In the genomic region with DNA sequence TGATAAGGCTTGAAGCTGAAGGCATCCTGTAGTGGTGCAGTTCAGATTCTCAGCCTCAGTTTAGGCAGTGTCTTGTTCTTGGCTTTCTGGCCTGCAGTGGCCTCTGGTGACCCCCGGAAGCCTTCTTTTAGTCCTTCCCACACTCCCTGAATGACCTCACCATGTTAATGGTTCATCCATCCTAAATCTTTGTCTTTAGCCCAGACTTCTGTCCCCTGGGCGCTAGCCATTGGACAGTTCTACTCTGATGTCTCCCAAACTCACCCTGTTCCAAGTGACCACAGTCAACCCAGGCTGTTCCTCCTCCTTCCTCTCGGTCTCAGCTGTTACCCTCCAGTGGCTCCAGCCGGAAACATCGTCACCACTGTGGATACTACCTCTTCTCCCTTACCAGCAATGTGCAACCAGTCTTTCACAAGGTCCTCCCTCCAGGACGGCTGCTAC, we compare ENCODE assay signal across 8 mouse cellular contexts. TPM values are rescaled to one million over a fixed set of nuclear protein-coding genes. Genes with fewer than 3 reads are reported as not detected.
DNase-seq lines count a peak whose midpoint lies in the region; ATAC-seq and TF ChIP-seq lines count a peak whose summit lies in the region.

No protein-coding gene starts in this region.

- no peak for ATAC-seq in intestine, embryonic 14.5 days (replicated peaks; ENCODE audit: low FRiP score, low TSS enrichment, low read depth)
- no peak; the same call in 1 of the 2 replicates for ATAC-seq in lung, embryonic 15.5 days (ENCODE audit: borderline replicate concordance, extremely low read depth, low FRiP score, low TSS enrichment)
- ATAC-seq in erythroid progenitor cell, adult 5-6 weeks (replicated peaks; ENCODE audit: low FRiP score, poor library complexity, severe bottlenecking): no peak

- H3K36me3 ChIP-seq in intestine, embryonic 14.5 days (ENCODE audit: control insufficient read depth, insufficient read depth, low read length): peaks cover 53% of the 10 kb centered on the region
- peaks cover 60% of the 10 kb centered on the region for H3K36me3 ChIP-seq in lung, embryonic 15.5 days

- H3K4me3 ChIP-seq in intestine, embryonic 14.5 days (ENCODE audit: low read depth, low read length): peak overlapping the region; percentile 31
- peak overlapping the region; percentile 33 for H3K4me3 ChIP-seq in lung, embryonic 15.5 days
- H3K4me3 ChIP-seq in olfactory bulb, adult 2 months (ENCODE audit: insufficient read depth, low read depth, low read length): peak overlapping the region; percentile 38

- no peak for TF ChIP-seq POLR2A in olfactory bulb, adult 2 months (IDR thresholded peaks at IDR 0.05; ENCODE audit: insufficient read depth, low read depth, low read length)

- peak; percentile 56 for DNase-seq in adrenal gland, postnatal 10 days
- DNase-seq in adrenal gland, adult (ENCODE audit: inconsistent age in 2 of 2, low spot score in 1 of 2): no peak
- peak; percentile 60 to 64 for DNase-seq in gastrocnemius, postnatal 36 days
- DNase-seq in intestine, embryonic 14.5 days (ENCODE audit: low spot score): no peak
- DNase-seq in frontal cortex, postnatal 36 days (ENCODE audit: low spot score in 2 of 2): no peak

- peaks cover 1% of the 10 kb centered on the region; the same call in 1 of the 2 replicates for H3K27me3 ChIP-seq in intestine, embryonic 14.5 days (replicated peaks; ENCODE audit: control insufficient read depth, insufficient read depth, low read length)
- no peaks in the 10 kb centered on the region for H3K27me3 ChIP-seq in lung, embryonic 15.5 days

- H3K4me1 ChIP-seq in intestine, embryonic 14.5 days (replicated peaks; ENCODE audit: control insufficient read depth, insufficient read depth, low read length): peaks cover 15% of the 10 kb centered on the region
- H3K4me1 ChIP-seq in lung, embryonic 15.5 days: peaks cover 22% of the 10 kb centered on the region
- peaks cover 22% of the 10 kb centered on the region for H3K4me1 ChIP-seq in olfactory bulb, adult 2 months (ENCODE audit: control insufficient read depth, insufficient read depth, low read length)

- H3K9ac ChIP-seq in intestine, embryonic 14.5 days (ENCODE audit: low read length): peak overlapping the region; percentile 31
- peak overlapping the region; percentile 30 for H3K9ac ChIP-seq in lung, embryonic 15.5 days

- H3K9me3 ChIP-seq in intestine, embryonic 14.5 days (ENCODE audit: control insufficient read depth, low read length): no peaks in the 10 kb centered on the region
- H3K9me3 ChIP-seq in lung, embryonic 15.5 days: no peaks in the 10 kb centered on the region

- 71% methylated on average over 6 of the region's 6 CpGs for WGBS in intestine, embryonic 14.5 days
- whole genome bisulfite sequencing in lung, embryonic 15.5 days: 66% methylated on average over 6 of the region's 6 CpGs
- 66% methylated on average over 6 of the region's 6 CpGs for WGBS in olfactory bulb, adult 2 months

- peak overlapping the region; percentile 64 for H3K4me2 ChIP-seq in intestine, embryonic 14.5 days (ENCODE audit: low read length)
- H3K4me2 ChIP-seq in lung, embryonic 15.5 days: peak overlapping the region; percentile 61

- H3K27ac ChIP-seq in intestine, embryonic 14.5 days (ENCODE audit: low read depth): peak overlapping the region; percentile 86; the same call in 1 of the 2 replicates
- peak overlapping the region; percentile 82 for H3K27ac ChIP-seq in lung, embryonic 15.5 days
- H3K27ac ChIP-seq in olfactory bulb, adult 2 months (ENCODE audit: insufficient read depth, low read depth, low read length): peak overlapping the region; percentile 64; the same call in 1 of the 2 replicates

- no peak for TF ChIP-seq CTCF in olfactory bulb, adult 2 months (IDR thresholded peaks at IDR 0.05; ENCODE audit: insufficient read depth, low read depth, low read length)

- intact Hi-C loops in gastrocnemius, postnatal 36 days (cut with DNase I): no loop called here

RNA-seq across cellular contexts. Expression of gene Rela, which starts 12.0 kb away (rescaled TPM):
- total RNA-seq in adrenal gland, postnatal 10 days (2021): 10 to 100 TPM; 54.1 to 55.7 TPM
- total RNA-seq in gastrocnemius, postnatal 36 days (2021): 10 to 100 TPM; 12.4 to 14.9 TPM
- polyA plus RNA-seq in intestine, embryonic 14.5 days (2014; fragmentation: Nextera tagmentation; extraction: Ambion mirVana): 46.7 and 51.2 TPM in 2 replicates
- polyA plus RNA-seq in lung, embryonic 15.5 days (2015; fragmentation: Nextera tagmentation; extraction: Ambion mirVana): 52.7 and 53.8 TPM in 2 replicates
- polyA plus RNA-seq in olfactory bulb, adult 2 months (2012; ENCODE audit: insufficient read depth, insufficient read length, low replicate concordance, missing spikeins): not detected in 2 replicates
- total RNA-seq in erythroid progenitor cell, adult 5-6 weeks (2015; ENCODE audit: low replicate concordance): 18.4 and 26.0 TPM in 2 replicates
- total RNA-seq in erythroid progenitor cell, adult 5-6 weeks (2017; ENCODE audit: low replicate concordance): 7.2 and 14.8 TPM in 2 replicates

RNA-seq across cellular contexts. Expression of gene Sipa1, which starts 14.2 kb away (rescaled TPM):
- total RNA-seq in adrenal gland, postnatal 10 days (2021): 10 to 100 TPM; 52.5 to 68.0 TPM
- 1 to 10 TPM; 6.9 to 9.5 TPM for total RNA-seq in gastrocnemius, postnatal 36 days (2021)
- polyA plus RNA-seq in intestine, embryonic 14.5 days (2014; fragmentation: Nextera tagmentation; extraction: Ambion mirVana): 18.0 and 21.7 TPM in 2 replicates
- 44.7 and 48.0 TPM in 2 replicates for polyA plus RNA-seq in lung, embryonic 15.5 days (2015; fragmentation: Nextera tagmentation; extraction: Ambion mirVana)
- not detected in 2 replicates for polyA plus RNA-seq in olfactory bulb, adult 2 months (2012; ENCODE audit: insufficient read depth, insufficient read length, low replicate concordance, missing spikeins)
- 97.7 and 126 TPM in 2 replicates for total RNA-seq in erythroid progenitor cell, adult 5-6 weeks (2015; ENCODE audit: low replicate concordance)
- total RNA-seq in erythroid progenitor cell, adult 5-6 weeks (2017; ENCODE audit: low replicate concordance): 127 and 129 TPM in 2 replicates

RNA-seq across cellular contexts. Expression of gene Map3k11, which starts 39.2 kb away (rescaled TPM):
- 10 to 100 TPM; 49.2 to 50.6 TPM for total RNA-seq in adrenal gland, postnatal 10 days (2021)
- total RNA-seq in gastrocnemius, postnatal 36 days (2021): 10 to 100 TPM; 10.8 to 11.3 TPM
- 23.2 and 28.8 TPM in 2 replicates for polyA plus RNA-seq in intestine, embryonic 14.5 days (2014; fragmentation: Nextera tagmentation; extraction: Ambion mirVana)
- polyA plus RNA-seq in lung, embryonic 15.5 days (2015; fragmentation: Nextera tagmentation; extraction: Ambion mirVana): 44.1 and 45.2 TPM in 2 replicates
- not detected in 2 replicates for polyA plus RNA-seq in olfactory bulb, adult 2 months (2012; ENCODE audit: insufficient read depth, insufficient read length, low replicate concordance, missing spikeins)
- total RNA-seq in erythroid progenitor cell, adult 5-6 weeks (2015; ENCODE audit: low replicate concordance): 12.2 and 13.7 TPM in 2 replicates
- total RNA-seq in erythroid progenitor cell, adult 5-6 weeks (2017; ENCODE audit: low replicate concordance): 9.4 and 14.1 TPM in 2 replicates

RNA-seq across cellular contexts. Expression of gene Kat5, which starts 39.3 kb away (rescaled TPM):
- 10 to 100 TPM; 49.9 to 52.2 TPM for total RNA-seq in adrenal gland, postnatal 10 days (2021)
- 10 to 100 TPM; 23.3 to 25.4 TPM for total RNA-seq in gastrocnemius, postnatal 36 days (2021)
- polyA plus RNA-seq in intestine, embryonic 14.5 days (2014; fragmentation: Nextera tagmentation; extraction: Ambion mirVana): 31.8 and 33.3 TPM in 2 replicates
- 51.9 and 54.4 TPM in 2 replicates for polyA plus RNA-seq in lung, embryonic 15.5 days (2015; fragmentation: Nextera tagmentation; extraction: Ambion mirVana)
- polyA plus RNA-seq in olfactory bulb, adult 2 months (2012; ENCODE audit: insufficient read depth, insufficient read length, low replicate concordance, missing spikeins): not detected in 2 replicates
- total RNA-seq in erythroid progenitor cell, adult 5-6 weeks (2015; ENCODE audit: low replicate concordance): 31.0 and 42.8 TPM in 2 replicates
- 29.1 and 35.0 TPM in 2 replicates for total RNA-seq in erythroid progenitor cell, adult 5-6 weeks (2017; ENCODE audit: low replicate concordance)

RNA-seq across cellular contexts. Expression of gene Pcnx3, which starts 39.4 kb away (rescaled TPM):
- 10 to 100 TPM; 54.8 to 85.4 TPM for total RNA-seq in adrenal gland, postnatal 10 days (2021)
- total RNA-seq in gastrocnemius, postnatal 36 days (2021): 10 to 100 TPM; 12.2 to 15.2 TPM
- 27.6 and 30.8 TPM in 2 replicates for polyA plus RNA-seq in intestine, embryonic 14.5 days (2014; fragmentation: Nextera tagmentation; extraction: Ambion mirVana)
- polyA plus RNA-seq in lung, embryonic 15.5 days (2015; fragmentation: Nextera tagmentation; extraction: Ambion mirVana): 18.2 and 20.9 TPM in 2 replicates
- not detected in 2 replicates for polyA plus RNA-seq in olfactory bulb, adult 2 months (2012; ENCODE audit: insufficient read depth, insufficient read length, low replicate concordance, missing spikeins)
- 31.4 and 61.3 TPM in 2 replicates for total RNA-seq in erythroid progenitor cell, adult 5-6 weeks (2015; ENCODE audit: low replicate concordance)
- 44.7 and 54.5 TPM in 2 replicates for total RNA-seq in erythroid progenitor cell, adult 5-6 weeks (2017; ENCODE audit: low replicate concordance)

Comparison
In these comparisons a context has a peak if more than half of its experiments do, and no peak if none do; other contexts are left out.
1. DNase-seq: peak in adrenal gland, postnatal 10 days (single experiment) and gastrocnemius, postnatal 36 days (2 of 2); none in adrenal gland, adult (0 of 2), intestine, embryonic 14.5 days (single experiment) and frontal cortex, postnatal 36 days (0 of 2).
2. RNA of gene Sipa1, which starts 14.2 kb away (total RNA-seq): 97.7 to 129 TPM in erythroid progenitor cell, adult 5-6 weeks and 52.5 to 68.0 TPM in adrenal gland, postnatal 10 days; 6.9 to 9.5 TPM in gastrocnemius, postnatal 36 days; every median in the first group is over 4 times any median in the second.
3. Peak in every context shown above with its lines, with median percentiles within 50 percentile points of each other: H3K27ac ChIP-seq and H3K4me3 ChIP-seq.